Mouse (Mus musculus) neural tube, embryonic 14.5 days (tissue): ENCODE results near the gene Fa2h. TPM values are rescaled to one million over a fixed set of nuclear protein-coding genes. Genes with fewer than 3 reads are reported as not detected.

Source experiments
- ATAC-seq: fragments of 200-750 bp; cut with Nextera tagmentation; 2 replicates; pipeline ENCODE4 v1.8.0; 2017; ENCODE audit warnings: low read depth, mild to moderate bottlenecking, moderate TSS enrichment, moderate library complexity
- H3K27ac ChIP-seq: fragments of 300-500 bp; sonication (generic); 2 replicates; pipeline ENCODE4 v1.5.1; 2014; ENCODE audit warnings: low read depth, mild to moderate bottlenecking, control low read depth, low read length, moderate library complexity, mixed read lengths
- H3K27me3 ChIP-seq: fragments of 300-500 bp; sonication (generic); 2 replicates; pipeline ENCODE4 v1.6.1; 2014; ENCODE audit warnings: low read length; ENCODE audit not compliant: control insufficient read depth, insufficient read depth
- H3K36me3 ChIP-seq: fragments of 300-500 bp; sonication (generic); 2 replicates; pipeline ENCODE4 v1.6.1; 2014; ENCODE audit warnings: low read length, mixed read lengths; ENCODE audit not compliant: control insufficient read depth, insufficient read depth
- H3K4me1 ChIP-seq: fragments of 300-500 bp; sonication (generic); 2 replicates; pipeline ENCODE4 v1.6.1; 2014; ENCODE audit warnings: low read length; ENCODE audit not compliant: control insufficient read depth, insufficient read depth
- H3K4me2 ChIP-seq: fragments of 300-500 bp; sonication (generic); 2 replicates; pipeline ENCODE4 v1.6.1; 2014; ENCODE audit warnings: mild to moderate bottlenecking, low read depth, low read length, control low read depth
- H3K4me3 ChIP-seq: fragments of 300-500 bp; sonication (generic); 2 replicates; pipeline ENCODE4 v1.5.1; 2014; ENCODE audit warnings: low read depth, low read length, control low read depth, mixed read lengths
- H3K9ac ChIP-seq: fragments of 300-500 bp; sonication (generic); replicated peaks from 2 replicates; pipeline ENCODE4 v1.6.1; 2014; ENCODE audit warnings: low read depth, mild to moderate bottlenecking, control low read depth, low read length, mixed read lengths
- H3K9me3 ChIP-seq: fragments of 300-500 bp; sonication (generic); 2 replicates; pipeline ENCODE4 v1.6.1; 2016; ENCODE audit warnings: low read length; ENCODE audit not compliant: control insufficient read depth
- WGBS: fragments of 180-500 bp; shearing (Covaris S2); extraction: QIAGEN DNeasy Blood & Tissue Kit; methylation state at CpG from one replicate; pipeline ENCODE4 v1.1.7; 2014; 5-methylcytosine and 5-hydroxymethylcytosine counted together
- polyA plus RNA-seq: library from polyadenylated mRNA; unstranded; fragments of >200 nt; fragmentation: Nextera tagmentation; extraction: Ambion mirVana; gene quantifications from 2 replicates; pipeline ENCODE4 v1.2.1, GENCODE M21; 2014

Fa2h gene
- 0.45 and 1.1 TPM in 2 replicates for polyA plus RNA-seq

DNA sequence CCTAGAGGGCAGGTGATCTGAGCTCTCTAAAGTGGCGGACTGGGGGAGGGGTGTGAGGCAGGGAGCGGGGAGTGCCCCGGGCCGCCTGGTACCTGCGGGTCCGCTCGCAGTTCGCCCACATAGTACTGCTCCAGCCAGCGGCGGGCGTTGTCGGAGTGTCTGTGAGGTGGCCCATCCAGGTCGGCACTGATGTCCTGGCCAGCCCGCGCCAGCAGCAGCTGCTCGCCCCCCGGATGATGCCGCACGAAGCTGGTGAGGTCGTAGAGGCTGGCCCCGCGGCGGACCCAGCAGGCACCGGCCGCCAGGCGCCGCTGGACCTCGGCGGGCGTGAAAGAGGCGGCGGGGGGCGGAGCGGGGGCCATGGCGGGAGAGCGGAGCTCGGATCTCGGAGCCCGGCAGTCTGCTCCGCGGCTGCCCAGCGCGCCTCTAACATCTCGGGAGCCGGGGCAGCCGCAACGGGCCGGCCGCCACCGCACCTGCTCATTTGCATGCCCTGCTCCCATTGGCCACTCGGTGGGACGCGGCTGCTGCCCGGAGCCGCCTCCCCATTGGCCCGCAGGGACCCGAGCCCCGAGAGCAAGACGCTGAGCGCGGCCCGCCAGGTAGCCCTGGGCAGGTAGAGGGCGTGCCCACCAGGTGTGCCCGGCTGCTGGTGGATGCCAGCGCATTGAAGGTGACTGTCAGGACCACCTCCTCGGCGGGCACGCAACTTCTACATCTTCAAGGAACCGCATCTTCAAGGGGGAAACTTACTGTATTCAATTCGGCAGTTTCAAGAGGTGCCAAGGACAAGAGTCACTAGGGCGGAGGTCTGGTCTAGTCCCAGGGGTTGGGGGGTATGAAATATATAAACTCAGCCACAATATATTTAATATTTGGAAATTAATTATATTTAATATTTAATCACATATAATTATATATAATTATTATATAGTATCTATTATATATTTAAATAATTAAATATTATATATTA lies at the start of gene Fa2h:
Fa2h (minus strand) TSS at position 434 of the 973 bp plus-strand sequence.
- ATAC-seq = peak; percentile 97
- Histone ChIP-seq H3K9me3 (no peaks in the 10 kb centered on the region), H3K4me3 (peak within 1 kb of the TSS; percentile 48), H3K27ac (no peak within 1 kb of the TSS), H3K27me3 (peaks cover 27% of the 10 kb centered on the region), H3K4me1 (no peaks in the 10 kb centered on the region), H3K4me2 (peak within 1 kb of the TSS; percentile 97), H3K9ac (peak within 1 kb of the TSS; percentile 56), H3K36me3 (no peaks in the 10 kb centered on the region)
- whole genome bisulfite sequencing = 1% methylated on average over 61 of the region's 71 CpGs

DNA sequence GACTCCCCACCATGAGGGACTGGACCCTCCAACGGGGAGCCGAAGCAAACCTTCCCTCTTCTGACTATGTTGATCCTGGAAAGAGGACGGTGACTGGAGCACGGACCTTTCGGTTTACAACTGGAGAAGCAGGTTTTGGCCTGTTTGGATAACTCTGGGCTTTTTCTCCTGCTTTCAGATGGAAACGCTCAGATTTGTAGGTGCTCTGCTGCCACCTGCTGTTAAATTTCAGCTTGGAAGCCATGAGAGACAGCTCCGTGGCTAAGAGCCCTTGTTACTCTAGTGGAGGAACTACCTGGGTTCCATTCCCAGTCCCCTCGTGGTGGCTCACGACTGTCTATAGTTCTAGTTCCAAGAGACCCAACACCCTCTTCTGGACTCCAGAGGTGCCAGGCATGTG lies 45.6 kb upstream of the Fa2h start:
- Histone ChIP-seq H3K36me3 (no peaks in the 10 kb centered on the region), H3K27ac (no peak overlapping the region), H3K9ac (no peak overlapping the region), H3K4me2 (no peak overlapping the region), H3K4me3 (no peak overlapping the region), H3K9me3 (no peaks in the 10 kb centered on the region), H3K27me3 (no peaks in the 10 kb centered on the region), H3K4me1 (no peaks in the 10 kb centered on the region)
- 20% methylated on average over 9 of the region's 9 CpGs for WGBS
- ATAC-seq = no peak

DNA sequence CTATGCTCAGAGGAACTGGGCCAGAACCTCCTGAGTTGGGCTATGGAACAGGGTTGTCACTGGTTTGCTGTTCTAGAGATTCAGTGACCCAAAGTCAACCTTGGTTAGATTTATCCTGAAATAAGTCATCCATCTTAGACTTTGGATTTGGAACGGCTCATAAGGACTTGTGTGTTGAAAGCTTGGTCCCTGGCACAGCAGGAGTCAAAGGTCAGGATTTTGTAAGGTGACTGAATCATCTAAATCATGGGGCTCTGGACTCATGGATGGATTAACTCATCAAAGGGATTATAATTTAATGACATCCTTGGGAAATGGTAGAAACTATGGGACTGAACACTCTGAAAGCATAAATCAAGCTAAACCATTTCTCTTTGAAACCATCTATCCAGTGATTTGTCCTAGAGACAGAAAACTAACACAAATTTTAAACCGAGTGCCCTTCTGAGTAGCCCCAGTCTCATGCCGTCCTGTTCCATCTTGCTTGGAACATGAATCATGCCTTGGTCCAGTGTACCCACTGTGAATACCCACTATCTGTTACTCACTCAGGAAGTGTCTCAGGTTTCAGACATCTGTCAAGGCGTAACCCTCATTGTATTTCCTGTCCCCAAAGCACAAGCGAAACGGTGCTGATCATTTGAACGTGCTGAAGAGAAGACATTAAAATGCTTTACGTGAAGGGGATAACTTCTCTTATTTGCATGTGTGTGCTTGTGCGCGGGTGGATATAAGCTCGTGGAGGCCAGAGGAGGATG lies 41.6 kb upstream of the Fa2h start:
- ATAC-seq = no peak
- Histone ChIP-seq H3K4me3 (no peak overlapping the region), H3K9ac (no peak overlapping the region), H3K36me3 (no peaks in the 10 kb centered on the region), H3K27ac (no peak overlapping the region), H3K4me1 (no peaks in the 10 kb centered on the region), H3K9me3 (no peaks in the 10 kb centered on the region), H3K4me2 (no peak overlapping the region), H3K27me3 (no peaks in the 10 kb centered on the region)
- 63% methylated on average over 11 of the region's 11 CpGs for WGBS

DNA sequence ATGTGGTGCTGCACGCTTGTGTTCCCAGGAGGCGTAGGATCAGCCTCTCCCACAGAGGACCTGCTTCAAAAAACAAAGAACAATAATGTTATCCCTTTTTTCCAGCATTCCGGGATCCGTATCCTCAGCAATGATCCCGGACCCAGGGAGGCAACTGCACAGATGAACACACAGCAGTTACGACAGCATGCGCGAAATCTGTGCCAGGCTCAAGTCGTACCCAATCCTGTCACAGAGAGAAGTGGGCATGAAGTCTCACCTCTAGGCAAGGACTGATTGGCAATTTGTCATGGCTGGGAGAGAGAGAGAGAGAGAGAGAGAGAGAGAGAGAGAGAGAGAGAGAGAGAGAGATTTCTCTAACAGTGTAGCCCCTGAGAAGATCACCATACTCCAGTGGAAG lies 31.0 kb upstream of the Fa2h start:
- ATAC-seq = no peak
- 90% methylated on average over 9 of the region's 9 CpGs for WGBS
- H3K4me2 ChIP-seq = no peak overlapping the region

DNA sequence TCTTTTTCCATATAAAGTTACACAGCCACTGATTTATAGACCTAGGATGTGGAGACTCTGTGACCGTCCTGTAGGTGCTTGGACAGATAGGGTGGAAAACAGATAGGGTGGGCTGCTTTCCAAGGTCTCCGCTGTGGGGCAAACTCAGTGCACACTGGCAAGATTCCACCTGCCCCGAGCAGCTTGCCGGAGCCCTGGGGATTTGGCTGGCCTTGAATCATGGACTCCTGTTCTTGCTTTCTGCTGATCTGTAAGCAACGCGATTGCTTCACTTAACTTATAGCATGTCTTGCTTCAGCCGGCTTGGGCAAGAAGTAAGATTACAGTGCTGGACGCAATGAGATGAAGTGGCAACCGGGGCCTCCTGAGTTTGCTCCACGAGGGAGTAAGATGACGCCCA lies 30.6 kb upstream of the Fa2h start:
- no peaks in the 10 kb centered on the region for H3K9me3 ChIP-seq
- H3K4me2 ChIP-seq = no peak overlapping the region
- ATAC-seq = no peak
- WGBS = 82% methylated on average over 11 of the region's 11 CpGs
- no peaks in the 10 kb centered on the region for H3K27me3 ChIP-seq
- no peak overlapping the region for H3K4me3 ChIP-seq
- H3K4me1 ChIP-seq = no peaks in the 10 kb centered on the region
- no peak overlapping the region for H3K27ac ChIP-seq
- no peaks in the 10 kb centered on the region for H3K36me3 ChIP-seq
- H3K9ac ChIP-seq = no peak overlapping the region

More for the DNA sequence above, 31.0 kb upstream of the Fa2h start:
- no peak overlapping the region for H3K9ac ChIP-seq
- H3K36me3 ChIP-seq = no peaks in the 10 kb centered on the region
- no peaks in the 10 kb centered on the region for H3K4me1 ChIP-seq
- H3K4me3 ChIP-seq = no peak overlapping the region
- H3K27ac ChIP-seq = no peak overlapping the region
- H3K9me3 ChIP-seq = no peaks in the 10 kb centered on the region
- no peaks in the 10 kb centered on the region for H3K27me3 ChIP-seq

DNA sequence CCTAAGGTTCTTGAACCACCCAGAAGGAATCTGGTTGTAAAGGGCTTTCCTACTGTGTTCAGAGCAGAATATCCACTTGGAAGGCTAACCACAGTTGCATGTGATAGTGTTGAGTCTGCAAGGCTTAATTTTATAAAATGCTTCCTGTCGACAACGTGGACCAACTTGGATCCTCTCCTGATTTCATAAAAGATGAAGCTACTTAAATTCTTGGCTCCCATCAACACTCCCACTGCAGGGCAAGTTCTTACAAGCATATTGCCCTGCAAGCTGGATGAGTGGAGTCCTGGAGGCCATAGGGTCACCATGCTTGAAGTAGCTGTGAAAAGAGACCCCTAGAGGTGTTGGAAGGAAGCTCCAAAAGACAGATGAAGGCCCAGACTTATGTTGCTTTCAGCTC lies 29.0 kb upstream of the Fa2h start:
- 83% methylated on average over 2 of the region's 2 CpGs for WGBS
- no peak overlapping the region for H3K4me2 ChIP-seq
- no peak overlapping the region for H3K9ac ChIP-seq
- H3K4me1 ChIP-seq = no peaks in the 10 kb centered on the region
- no peak overlapping the region for H3K27ac ChIP-seq
- H3K36me3 ChIP-seq = no peaks in the 10 kb centered on the region
- no peak overlapping the region for H3K4me3 ChIP-seq
- no peak for ATAC-seq
- no peaks in the 10 kb centered on the region for H3K27me3 ChIP-seq
- H3K9me3 ChIP-seq = no peaks in the 10 kb centered on the region

DNA sequence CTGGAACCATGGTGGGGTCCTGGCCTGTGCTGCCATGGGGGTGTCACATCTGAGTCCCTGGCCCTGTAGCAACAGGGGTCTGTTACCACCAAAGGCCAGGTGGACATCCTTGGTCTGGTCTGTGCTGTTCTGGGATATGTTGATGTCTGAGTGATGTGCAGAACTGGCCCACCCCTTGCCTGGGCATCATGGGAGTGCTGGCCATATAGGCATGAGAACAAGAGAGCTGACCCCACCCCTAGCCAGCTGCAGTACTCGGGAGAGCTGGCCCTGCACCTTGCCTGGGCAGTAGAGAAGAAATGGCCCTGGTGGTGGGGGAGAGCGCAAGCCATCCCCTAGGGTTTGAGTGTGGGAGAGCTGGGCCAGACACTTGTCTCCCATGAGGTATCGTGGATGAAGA lies 25.5 kb upstream of the Fa2h start:
- no peak for ATAC-seq
- Histone ChIP-seq H3K36me3 (no peaks in the 10 kb centered on the region), H3K27me3 (no peaks in the 10 kb centered on the region), H3K9ac (no peak overlapping the region), H3K4me1 (no peaks in the 10 kb centered on the region), H3K4me3 (no peak overlapping the region), H3K4me2 (no peak overlapping the region), H3K27ac (no peak overlapping the region), H3K9me3 (no peaks in the 10 kb centered on the region)
- 79% methylated on average over 3 of the region's 3 CpGs for WGBS

DNA sequence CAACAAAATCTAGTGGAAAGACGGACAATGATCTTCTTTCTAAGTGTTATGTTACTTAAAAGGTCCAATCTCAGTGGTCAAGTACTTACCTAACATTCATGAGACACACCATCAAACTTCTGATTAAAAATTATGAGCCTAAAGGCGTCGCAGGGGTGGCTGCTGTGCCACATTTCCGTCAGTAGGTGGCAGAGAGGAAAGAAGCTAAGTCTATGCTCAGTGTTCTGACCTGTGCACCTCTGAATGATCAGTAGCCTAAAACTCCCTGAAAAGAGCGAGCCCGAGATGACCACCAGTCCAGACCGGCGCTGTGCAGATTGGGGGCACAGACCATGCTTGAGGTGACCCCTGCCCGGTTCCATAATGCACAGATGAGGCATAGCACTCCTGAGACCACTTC lies 25.0 kb upstream of the Fa2h start:
- Histone ChIP-seq H3K9ac (no peak overlapping the region), H3K27ac (no peak overlapping the region), H3K27me3 (no peaks in the 10 kb centered on the region), H3K4me1 (no peaks in the 10 kb centered on the region), H3K9me3 (no peaks in the 10 kb centered on the region), H3K36me3 (no peaks in the 10 kb centered on the region), H3K4me3 (no peak overlapping the region), H3K4me2 (no peak overlapping the region)
- WGBS = 40% methylated on average over 9 of the region's 9 CpGs
- ATAC-seq = no peak

DNA sequence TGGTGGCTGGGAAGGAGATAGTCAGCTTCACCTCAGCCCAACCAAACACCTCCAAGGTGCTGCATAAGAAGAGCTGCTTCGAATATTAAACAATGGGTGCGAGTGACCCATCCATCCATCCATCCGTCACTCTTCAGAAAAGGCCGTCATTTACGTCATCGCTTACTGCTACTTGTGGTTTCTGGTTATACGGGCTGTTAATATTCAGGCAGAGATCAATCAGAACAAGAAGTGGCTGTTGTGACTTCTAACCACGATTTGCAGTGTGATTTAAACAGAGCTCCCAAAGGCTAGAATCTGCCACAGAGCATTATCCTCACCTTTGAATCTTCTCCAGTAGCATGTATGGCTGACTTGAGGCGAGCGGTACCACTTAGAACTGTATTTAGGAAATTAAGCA lies 23.6 kb upstream of the Fa2h start:
- Histone ChIP-seq H3K4me2 (no peak overlapping the region), H3K9ac (no peak overlapping the region), H3K9me3 (no peaks in the 10 kb centered on the region), H3K27me3 (no peaks in the 10 kb centered on the region), H3K27ac (no peak overlapping the region), H3K4me3 (no peak overlapping the region), H3K36me3 (no peaks in the 10 kb centered on the region), H3K4me1 (no peaks in the 10 kb centered on the region)
- no peak for ATAC-seq
- WGBS = 86% methylated on average over 10 of the region's 10 CpGs
